Mouse (Mus musculus) mouse embryonic stem cell (cell line): ENCODE measurements around the gene Atpaf2.

Experiments used
- in situ Hi-C, 2 experiments: fragments of 300-500 bp; cut with MboI; formaldehyde crosslinking; loops; 1 replicate in 1 of 2; 3 replicates in 1 of 2; pipeline ENCODE4 v1.14.3; 2019 to 2020; ENCODE audit warnings: low sequenced_read_pairs in 2 of 2, low pct_unique_long_range_greater_than_20kb in 1 of 2, mixed read lengths in 1 of 2; ENCODE audit not compliant: unreplicated experiment in 1 of 2

The Atpaf2 gene

DNA sequence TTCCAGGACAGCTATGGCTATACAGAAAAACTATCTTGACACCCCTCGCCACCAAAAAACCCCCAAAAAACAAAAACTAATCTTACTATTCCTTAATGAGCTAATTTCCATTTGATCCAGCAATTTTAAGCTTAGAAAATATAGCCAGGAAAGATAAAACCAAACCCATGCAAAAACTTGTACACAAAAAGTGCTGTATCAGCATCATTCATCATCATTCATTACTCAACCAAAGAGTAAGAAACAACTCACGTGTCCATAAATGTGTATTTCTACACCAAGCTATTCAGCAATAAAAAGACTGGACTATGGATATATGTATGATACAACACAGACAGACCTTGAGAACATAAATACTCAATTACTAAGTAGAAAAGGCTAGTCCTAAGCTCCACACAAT lies 5.3 kb downstream of the Atpaf2 start:
- in situ Hi-C loops = no loop called here

DNA sequence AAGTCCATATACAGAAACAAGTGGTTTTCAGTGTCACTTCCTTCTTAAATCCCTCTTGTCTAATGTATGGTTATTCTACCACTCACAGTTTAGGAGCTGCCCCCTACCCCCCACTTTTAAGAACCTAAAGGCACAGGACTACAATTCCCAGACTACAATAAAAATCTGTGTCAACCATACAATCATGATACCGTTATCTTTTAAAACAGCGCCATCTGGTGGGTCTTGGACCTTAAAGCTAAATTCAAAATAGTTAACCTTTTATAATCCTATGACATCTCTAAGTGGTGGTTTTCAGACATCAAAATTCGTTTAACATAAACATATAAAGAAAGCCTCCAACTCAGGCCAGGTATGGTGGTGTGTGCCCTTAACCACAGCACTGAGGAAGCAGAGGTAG lies 6.1 kb downstream of the Atpaf2 start:
- in situ Hi-C loops = no loop called here

DNA sequence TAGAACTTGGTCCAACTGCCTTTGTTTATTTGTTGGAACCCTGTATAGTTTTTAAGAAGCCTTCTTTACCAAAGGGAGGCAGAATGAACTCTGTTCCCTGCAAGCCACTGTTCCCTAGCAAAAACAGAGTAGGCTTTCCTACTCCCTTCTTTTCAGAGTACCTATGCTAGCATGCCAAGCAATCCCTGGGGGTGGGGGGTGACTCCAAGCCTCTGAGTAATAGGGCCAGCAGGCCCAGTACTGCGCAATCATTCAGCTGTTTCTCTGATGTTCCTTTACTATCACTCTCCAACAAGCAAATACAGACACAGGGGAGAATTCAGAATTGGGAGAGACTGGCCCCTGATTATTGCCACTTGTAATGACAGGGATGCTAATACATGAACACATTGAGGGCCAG lies 11.7 kb downstream of the Atpaf2 start:
- in situ Hi-C loops = no loop called here

DNA sequence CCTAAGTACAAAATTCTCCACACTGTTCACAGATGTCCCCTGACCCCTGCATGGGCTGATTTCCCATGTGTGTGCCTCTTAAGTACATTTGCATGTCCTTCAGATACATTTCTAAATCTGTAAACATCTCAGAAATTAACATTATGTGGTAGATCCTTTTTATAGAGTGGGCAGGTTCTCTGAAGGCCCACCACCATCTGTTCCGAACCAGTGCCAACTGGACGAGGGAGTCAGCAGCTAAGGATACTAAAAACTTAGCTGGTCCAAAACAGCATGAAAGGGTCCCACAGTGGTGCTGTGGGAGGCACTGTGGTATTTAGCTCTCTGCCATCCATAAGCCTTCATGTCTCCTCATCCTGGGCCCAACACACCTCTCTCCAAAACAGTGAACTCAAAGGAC lies 21.1 kb downstream of the Atpaf2 start:
- in situ Hi-C loops = no loop called here

DNA sequence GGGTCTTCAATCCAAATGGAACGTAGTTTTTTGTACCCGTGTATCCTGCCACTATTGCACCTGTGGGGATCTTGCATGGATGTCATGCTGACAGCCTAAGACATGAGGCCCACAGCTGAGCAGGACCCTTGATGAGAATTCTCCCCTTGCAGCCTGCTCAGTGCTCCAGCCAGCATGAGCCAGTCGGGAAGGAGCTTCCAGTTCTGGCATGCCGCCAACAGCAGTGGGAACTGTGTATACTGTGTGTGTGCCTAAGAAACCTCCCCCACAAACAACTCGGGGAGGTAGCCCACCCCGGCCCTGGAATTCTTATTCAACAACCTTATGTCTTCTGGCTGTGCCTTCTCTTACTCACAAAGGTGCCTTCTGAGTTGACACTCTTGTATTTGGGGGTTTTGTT lies 21.7 kb downstream of the Atpaf2 start:
- in situ Hi-C loops = no loop called here

DNA sequence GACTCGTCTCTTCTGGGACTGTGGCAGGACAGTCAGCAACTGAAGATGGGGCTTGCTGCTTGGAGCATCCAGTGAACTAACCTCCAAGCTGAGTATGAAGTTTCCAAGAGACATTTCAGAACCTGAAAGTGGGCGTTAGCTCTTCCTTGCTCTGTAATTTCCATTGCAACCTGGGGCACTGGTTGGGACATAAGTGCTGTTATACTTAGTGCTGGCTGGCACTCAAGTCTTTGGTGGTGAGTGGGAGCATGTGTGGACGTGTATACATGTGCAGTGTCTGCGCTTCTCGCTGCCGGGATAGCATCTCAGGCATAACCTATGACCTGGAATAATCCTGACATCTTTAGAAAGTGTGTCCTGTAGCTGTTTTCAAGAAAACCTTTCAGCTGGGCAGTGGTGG lies 26.9 kb downstream of the Atpaf2 start:
- in situ Hi-C loops = no loop called here

DNA sequence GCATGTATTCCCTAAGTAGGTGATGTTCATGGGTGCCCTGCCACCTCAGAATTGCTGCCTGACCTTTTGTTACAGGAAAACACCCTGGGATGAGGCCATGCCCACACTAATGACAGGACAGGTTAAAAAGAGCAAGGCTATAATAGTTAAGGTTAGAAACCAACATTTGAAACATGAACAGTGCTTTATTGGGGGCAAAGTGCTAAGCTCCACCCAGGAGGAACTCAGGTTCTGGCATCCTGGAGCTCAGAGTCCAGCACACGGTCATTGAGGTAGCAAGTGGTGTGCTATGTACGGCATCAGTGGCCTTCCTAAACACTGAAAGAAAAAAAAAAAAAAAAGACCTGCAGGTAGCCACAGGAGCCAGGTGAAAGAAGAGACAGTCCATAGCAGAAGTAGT lies 30.3 kb downstream of the Atpaf2 start:
- in situ Hi-C loops = no loop called here

DNA sequence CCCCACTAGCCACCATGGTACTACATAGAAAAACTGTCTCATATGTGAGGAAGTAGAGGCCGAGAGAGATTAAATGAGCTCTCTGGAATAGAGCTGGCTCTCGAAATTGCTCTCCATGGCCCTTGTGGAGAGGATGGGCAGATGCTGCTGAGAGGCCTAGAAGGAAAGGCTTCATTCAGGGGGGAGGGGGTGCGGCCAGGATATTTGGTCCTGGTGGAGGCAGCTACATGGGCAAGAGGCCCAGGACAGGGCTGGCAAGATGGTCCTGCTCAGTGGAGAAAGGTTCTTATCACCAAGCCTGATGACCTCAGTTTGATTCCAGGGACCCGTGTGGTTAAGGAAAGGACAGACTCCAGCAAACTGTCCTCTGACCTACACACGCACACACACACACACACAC lies 32.3 kb downstream of the Atpaf2 start:
- in situ Hi-C loops = no loop called here

DNA sequence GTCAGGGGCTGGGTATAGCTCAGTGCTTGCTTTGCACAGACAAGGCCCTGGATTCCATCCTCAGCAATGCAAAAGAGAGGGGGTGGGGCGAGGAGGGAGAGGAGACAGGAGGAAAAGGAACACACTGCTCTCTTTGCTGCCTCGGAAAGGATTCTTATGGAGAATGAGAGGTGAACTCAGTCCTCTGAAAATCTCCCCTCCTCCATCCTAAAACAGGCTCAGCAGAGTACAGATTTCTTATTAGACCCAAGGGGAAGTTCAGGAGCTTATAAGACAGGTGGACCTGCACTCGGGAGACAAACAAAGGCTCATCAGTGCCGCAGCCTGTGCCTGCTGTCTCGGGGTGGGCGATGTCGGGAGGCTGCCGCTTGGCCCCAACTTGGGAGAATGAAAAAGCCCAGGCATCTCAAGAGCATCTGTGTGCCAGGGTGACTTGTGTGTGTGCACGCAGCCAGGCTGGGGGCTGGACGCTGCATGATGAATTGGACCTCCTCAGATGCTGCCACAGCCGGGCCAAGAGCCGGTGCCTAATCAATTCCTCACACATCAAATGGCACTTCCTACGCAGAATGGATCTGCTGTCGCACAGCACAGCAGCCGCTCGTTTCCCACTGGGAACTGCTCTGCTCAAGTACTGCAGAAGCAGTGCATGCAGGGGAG lies 33.4 kb downstream of the Atpaf2 start:
- in situ Hi-C loops = no loop called here

DNA sequence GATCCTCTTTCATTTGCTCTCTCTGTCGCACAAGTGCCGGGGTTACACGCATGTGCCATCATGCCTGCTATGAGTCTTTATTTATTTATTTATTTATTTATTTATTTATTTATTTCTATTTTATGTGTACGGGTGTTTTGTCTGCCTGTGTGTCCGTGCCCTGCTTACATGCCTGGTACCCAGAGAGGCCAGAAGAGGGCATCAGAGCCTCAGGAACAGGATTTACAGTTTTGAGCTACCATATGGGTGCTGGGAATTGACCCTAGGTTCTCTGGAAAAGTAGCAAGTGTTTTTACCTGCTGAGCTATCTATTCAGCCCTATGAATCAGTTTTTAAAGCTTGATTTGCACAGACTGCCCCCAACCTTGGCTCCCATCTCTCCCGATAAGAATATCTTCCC lies 34.7 kb downstream of the Atpaf2 start:
- in situ Hi-C loops = no loop called here

DNA sequence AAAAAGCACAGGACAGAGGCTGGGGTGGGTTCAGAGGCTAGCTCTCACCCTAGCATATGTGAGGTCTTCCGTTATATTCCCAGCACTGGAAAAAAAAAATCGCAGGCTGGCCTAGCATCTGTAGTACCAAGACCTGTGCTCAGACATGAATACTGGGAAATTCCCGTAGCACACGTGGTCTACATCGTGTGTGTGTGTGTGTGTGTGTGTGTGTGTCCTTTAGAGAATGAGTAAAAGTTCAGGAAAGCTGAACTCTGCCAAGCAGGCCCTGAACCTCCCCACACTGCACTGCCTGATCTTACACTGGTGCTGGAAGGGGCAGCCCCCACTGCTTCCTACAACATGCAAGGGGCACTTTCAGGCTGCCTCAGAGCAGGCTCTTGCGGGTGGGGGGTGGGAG lies 43.8 kb downstream of the Atpaf2 start:
- in situ Hi-C loops = no loop called here

DNA sequence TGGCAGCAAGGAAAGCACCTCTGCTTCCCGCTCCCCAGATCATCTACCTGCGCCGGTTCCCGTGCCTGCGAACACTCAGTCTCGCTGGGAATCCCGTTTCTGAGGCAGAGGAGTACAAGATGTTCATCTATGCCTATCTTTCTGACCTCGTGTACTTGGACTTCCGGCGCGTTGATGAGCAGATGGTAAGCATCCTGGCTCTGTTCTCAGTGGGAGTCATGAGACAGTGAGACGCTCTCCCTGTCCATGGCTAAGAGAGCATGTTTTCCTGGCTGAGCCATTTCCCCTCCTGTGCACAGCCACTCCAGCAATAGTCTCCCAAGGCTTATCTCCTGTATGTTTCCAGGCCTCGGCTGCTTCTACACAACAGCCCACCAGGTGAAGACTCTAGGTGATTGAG lies 47.8 kb downstream of the Atpaf2 start:
- in situ Hi-C loops = no loop called here

DNA sequence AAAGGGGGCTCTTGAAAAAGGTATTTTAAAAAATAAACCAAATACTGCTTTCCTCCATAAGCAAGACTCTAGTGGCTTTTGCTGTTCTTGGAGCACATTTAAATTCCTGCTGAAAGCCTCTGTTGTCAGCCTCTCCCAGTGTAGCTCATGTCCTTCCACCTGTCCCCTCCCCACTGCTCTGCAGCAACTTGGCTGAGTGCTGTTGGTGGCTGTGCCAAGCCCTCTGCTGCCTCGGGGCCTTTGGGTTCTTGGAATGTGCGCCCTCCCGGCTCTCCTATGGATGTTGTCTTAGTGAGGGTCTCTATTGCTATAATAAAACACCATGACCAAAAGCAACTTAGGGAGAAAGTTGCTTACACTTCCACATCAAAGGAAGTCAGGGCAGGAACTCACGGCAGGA lies 48.8 kb downstream of the Atpaf2 start:
- in situ Hi-C loops = no loop called here

DNA sequence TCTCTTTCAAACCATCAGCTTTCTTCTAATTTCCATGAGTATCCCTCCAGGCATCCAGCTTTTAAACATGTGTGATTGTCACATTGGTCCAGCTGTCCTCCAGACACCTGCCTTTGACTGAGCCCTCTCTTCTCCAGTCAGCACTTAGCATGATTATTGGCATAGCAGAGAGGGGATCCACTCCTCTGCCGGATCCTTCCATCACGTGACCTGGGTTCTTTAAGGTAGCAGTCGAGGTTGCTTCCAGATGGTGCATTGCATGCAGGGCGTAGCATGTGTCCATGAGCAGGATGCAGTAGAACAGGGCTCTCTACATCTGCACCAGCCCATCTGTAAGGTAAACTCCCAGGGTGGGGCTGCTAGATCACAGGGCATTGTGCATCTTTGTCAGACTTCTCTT lies 49.3 kb downstream of the Atpaf2 start:
- in situ Hi-C loops = no loop called here

DNA sequence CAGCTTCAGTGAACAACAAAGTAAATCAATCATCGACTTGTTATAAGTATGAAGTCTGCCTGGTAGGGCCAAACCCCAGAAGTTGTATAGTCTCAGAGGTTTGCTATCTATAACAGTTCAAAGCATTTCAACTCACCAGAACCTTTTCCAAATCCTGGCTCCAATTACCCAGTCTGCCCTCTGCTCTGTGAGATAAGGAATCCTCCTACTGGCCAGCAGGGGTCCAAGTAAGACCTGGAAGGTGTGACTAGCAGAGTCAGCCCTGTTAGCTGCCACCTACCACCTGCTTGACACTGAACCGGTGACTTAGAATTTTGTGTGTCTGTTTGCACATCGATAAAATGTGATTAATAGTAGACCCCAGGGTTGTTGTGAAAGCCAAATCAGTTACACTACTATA lies 51.0 kb downstream of the Atpaf2 start:
- in situ Hi-C loops = no loop called here

DNA sequence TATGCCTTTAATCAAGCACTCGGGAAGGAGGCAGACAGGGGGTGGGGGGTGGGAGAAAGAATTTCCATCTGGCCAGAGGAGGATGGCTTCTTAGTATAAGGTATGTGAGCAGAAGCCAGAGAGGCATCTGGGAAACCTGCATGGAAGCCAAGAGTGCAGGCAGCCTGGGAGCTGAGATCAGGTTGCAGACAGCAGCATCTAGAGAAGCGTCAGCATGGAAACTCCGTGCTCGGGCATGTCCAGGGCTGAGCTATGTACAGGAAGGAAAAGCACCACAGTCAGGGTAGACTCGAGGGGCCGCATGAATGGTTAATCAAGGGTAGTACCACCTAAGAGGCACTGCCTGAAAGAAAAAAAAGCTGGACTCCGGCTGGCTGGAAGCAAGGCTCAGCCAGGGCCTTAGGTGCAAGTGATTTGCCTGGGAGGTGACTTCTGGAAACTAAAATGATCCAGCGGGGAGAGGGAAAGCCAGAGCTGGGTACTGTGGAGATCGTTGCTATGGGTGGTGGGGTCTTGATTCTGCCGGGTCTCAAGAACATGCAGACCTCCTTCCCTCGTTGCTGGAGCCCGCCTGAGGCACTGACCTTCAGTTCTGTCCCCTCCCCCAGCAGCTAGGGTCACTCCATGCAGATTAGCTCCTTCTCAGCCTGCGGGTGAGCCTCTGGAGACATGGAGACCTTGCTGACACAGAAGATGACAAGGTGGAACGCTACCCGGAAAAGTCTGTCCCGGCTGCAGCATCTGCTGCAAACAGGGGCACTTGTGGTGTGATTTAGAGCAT lies 51.8 kb downstream of the Atpaf2 start:
- in situ Hi-C loops = no loop called here

DNA sequence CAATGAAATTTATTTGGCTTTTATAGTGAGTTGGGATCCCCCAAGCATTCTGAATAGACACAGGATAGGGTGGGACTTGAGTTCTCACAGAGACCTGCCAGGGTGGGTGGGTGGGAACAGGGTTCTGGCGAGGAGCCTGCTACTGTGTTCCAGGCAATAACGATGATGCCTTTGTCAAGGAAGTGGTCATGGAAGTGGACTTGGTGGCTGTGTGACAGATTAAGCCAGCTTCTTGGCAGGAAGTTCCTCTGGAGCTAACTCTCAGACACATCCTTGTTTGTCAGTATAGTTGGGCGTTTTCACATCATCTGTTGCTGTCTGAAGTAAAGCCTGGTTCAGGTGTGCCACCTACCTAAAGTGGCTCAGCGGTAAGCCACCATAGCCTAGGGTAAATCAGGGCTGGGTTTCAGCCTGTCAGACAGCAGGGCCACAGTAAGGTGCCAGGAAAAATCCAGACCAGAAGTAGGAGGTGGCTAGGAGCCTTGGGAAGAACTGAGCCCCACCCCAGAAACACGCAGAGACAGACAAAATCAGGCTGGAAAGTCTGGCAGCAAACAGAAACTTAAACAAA lies 57.5 kb downstream of the Atpaf2 start:
- in situ Hi-C loops = no loop called here

DNA sequence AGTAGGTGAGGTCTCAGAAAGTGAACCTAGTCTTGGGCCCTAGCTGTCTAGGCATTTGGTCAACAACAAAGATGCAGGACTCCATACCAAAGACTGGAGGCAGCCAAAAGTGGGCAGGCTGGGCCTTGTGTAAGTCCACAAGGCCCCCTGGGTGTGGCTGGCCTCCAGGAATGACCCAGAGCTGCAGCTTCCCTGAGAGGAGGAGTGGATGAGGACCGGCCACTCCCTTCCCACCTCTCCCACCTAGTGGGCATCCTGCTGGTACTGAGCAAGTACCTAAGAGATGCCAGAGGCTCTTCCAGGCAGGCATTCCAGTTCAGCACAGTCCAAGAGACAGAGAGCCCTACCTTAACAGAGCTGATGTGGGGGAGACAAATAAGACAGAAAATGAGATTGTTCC lies 58.3 kb downstream of the Atpaf2 start:
- in situ Hi-C loops = no loop called here

DNA sequence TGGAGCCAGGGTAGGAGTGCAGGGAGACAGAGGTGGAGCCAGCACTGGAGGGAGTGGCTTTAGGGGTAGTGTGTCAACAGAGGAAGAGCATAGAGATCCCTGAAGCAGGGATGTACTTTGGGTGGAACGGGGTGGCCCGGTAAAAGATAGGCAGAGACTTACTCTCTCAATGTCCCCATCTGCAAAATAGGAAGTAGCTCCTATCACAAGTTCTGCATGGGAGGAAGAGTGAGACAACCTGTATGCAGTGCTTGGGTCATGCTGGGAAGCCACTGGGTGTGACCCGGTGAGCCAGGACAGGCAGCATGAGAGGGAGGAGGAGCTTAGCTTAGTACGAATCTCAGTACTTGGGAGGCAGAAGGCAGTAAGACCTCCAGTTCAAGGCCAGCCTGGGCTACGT lies 59.1 kb downstream of the Atpaf2 start:
- in situ Hi-C loops = no loop called here

DNA sequence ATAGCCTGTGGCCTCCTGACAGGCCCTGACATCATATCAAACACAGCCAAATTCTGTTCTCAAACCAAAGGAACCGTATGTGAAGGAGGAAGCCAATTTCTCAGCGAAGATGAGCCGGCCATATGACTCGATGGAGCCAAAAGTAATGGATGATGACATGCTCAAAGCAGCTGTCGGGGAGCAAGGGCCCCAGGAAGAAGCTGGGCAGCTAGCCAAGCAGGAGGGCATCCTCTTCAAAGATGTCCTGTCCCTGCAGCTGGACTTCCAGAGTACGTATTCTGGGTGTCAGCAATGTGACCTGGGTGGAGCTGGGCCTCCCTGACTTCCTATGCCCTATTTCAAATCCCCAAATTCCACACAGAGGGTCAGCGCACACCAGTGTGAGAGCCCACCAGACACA lies 59.7 kb downstream of the Atpaf2 start:
- in situ Hi-C loops = no loop called here
